Mouse (Mus musculus): ENCODE data around the gene Zfp385c.
"Not testable (repeated sequence)": the region's sequence is repeated elsewhere in the genome, so short reads cannot be mapped to it uniquely, and the experiment has no call there.

The Zfp385c gene

GRCm38 (mm10) chr11:100628056-100628455 lies 64.2 kb downstream of the Zfp385c start:
- DNase-seq (ENCODE audit: low spot score in 2 of 2) = no peak

DNA sequence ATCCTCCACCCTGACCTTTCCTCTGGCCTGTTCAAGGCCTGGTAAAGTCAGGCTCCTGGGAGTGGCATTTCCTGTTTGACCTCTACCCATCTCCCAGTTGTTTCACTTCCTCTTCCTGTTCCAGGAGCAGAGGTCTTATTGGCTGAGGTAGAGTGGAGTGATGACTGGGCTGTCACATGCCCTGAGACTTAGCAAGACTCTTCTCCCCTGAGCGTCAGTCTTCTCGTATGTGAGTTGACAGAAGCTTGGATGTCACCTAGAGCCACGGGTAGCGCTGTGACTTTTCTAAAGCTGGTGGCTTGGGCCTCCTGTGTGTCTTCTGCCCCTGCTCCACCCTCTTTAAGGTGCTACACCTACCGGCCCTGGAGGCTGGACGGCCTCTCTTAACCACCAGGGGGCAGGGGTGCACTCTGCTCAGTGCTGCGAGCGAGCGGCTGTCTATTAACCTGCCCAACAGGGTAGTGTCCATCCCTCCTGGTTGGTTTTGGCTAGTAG lies 65.5 kb downstream of the Zfp385c start:
- DNase-seq (ENCODE audit: low spot score in 2 of 2) = peak; percentile 36 to 45

DNA sequence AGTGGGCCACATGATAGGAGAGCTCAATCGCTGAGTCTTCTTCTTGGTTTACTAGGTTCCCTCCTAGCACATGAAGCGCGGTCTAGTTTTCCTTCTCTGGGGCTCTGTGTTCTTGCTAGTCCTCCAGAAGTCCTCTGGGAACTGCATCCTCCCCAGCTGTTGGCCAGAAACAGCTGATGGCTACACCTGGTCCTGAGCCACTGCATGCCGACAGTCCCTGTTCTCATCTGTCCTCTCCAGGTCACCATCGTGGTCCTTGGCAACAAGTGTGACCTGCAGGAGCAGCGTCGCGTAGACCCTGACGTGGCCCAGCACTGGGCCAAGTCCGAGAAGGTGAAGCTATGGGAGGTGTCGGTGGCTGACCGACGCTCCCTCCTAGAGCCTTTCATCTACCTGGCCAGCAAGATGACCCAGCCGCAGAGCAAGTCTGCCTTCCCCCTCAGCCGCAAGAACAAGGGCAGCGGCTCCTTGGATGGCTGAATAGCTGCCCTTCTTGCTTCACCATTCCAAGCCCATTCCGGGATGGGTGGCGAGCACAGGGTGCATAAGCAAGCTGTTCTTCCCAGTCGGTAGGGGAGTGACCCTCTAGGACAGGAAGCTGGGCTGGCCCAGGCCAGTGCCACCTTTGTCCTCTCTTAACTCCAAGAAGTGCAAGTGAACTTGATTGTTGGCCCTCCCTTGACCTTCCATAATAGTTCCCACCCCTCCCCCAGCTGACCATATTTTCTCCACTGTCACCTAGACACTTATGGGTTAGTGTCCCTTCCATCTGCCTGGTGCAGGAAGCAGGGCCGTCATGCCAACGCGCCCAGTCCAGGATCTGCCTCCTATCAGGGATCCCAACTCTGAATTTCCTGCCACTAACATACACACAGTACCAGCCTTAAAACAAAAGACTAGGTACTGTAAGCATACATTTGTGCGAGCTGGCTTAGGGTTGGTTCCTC lies 66.2 kb downstream of the Zfp385c start:
- DNase-seq (ENCODE audit: low spot score in 2 of 2) = no peak

DNA sequence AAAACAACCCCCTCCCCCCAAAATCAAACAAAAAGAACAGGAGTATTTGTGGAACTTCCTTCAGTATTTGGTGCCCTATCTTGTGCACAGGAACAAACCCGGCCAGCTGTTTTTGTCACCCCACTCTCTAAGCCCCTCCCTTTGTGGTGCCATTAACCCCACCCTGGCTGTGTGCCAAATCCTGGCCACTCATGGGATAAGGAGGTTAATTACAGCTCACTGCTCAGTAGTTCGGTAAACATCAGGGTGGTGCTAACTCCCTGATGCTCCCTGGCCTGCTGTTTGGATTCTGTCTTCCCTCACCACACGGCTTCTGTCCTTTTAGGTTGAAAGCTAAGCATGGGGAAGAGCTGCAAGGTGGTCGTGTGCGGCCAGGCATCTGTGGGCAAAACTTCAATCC lies 68.4 kb downstream of the Zfp385c start:
- DNase-seq (ENCODE audit: low spot score in 2 of 2) = no peak

DNA sequence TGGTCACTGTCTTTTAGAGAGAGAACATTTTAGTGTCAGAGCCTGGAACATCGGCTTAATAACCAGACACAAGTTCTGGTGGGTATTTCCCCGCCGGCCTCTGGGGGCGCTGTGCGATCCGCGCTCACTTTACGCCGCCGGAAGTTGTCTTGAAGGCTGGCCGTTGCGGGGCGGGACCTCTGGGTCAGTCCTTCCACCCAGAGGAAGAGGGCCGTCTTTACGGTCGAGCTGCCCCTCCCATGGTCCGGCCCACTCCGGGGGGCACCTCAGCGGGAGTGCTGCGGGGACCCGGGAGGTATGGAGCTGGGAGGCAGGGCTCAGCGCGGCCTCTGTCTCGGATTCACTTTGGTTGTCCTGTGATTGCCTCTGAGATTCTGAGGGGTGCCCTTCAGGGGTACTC lies 69.5 kb downstream of the Zfp385c start:
- peak; percentile 94 for DNase-seq (ENCODE audit: low spot score in 2 of 2)

GRCm38 (mm10) chr11:100619982-100620381 lies 72.3 kb downstream of the Zfp385c start, which contains the start of gene Dnajc7:
Dnajc7 (minus strand) TSS chr11:100620168.
- DNase-seq (ENCODE audit: low spot score in 2 of 2) = peak in 1 of 2 experiments; percentile 58

DNA sequence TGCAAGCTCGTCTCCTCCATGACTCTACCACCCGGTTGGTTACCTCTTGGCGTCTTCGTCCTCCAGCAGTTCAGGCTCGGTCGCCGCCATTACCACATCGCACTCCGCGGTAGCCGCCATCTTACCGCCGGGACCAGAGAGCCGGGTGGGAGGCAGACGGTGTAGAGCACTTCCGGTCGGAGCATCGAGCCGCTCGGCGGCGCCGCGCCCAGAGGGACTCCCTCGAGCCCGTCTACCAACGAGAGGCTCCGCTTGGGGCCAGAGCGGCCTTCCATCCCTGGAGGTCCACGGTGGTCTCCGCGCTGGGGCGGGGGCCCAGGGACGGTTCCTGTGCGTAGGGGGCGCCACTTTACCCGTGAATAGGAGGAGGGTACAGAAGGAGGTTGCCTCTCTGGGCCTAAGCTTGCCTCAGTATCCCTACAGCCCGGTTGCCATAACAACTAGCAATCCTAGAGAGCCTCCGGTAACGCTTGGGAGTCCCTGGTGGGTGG lies 72.7 kb downstream of the Zfp385c start:
- peak; percentile 95 to 96 for DNase-seq (ENCODE audit: low spot score in 2 of 2)

GRCm38 (mm10) chr11:100618761-100619484 lies 73.3 kb downstream of the Zfp385c start, which contains the start of gene Nkiras2:
Nkiras2 (plus strand) TSS chr11:100619244.
- DNase-seq (ENCODE audit: low spot score in 2 of 2) = peak in 1 of 2 experiments; percentile 44

GRCm38 (mm10) chr11:100617480-100617879 lies 74.8 kb downstream of the Zfp385c start:
- no peak for DNase-seq (ENCODE audit: low spot score in 2 of 2)

DNA sequence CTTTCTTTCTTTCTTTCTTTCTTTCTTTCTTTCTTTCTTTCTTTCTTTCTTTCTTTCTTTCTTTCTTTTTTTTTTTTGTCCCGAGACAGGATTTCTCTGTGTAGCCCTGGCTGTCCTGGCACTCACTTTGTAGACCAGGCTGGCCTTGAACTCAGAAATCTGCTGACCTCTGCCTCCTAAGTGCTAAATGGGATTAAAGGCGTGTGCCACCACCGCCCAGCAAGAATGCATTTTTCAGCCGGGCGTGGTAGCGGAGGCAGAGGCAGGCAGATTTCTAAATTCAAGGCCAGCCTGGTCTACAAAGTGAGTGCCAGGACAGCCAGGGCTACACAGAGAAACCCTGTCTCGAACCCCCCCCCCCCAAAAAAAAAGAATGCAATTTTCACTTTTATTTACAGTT lies 75.4 kb downstream of the Zfp385c start:
- not testable (repeated sequence) for DNase-seq (ENCODE audit: low spot score in 2 of 2)

DNA sequence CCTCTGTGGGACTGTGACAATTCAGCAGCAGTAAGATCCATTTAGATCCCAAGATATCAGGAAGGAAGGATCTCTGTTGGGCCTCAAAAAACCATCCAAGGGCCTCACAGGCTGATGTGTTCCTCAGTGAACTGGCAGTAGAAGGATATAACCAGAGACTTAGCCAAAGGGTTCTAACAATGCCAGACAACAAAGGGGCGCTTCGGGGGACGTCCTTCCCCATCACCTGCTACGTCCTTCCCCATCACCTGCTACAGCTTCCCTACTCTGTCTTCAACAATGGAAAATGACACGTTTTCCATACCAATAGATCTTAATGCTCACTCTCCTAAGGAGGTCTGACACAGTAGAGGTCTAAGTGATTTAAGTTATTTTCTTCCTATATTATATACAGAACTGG lies 75.9 kb downstream of the Zfp385c start:
- DNase-seq (ENCODE audit: low spot score in 2 of 2) = no peak

- no peak for DNase-seq (ENCODE audit: low spot score in 2 of 2)
Observed at GRCm38 (mm10) chr11:100613241-100613640, 79.0 kb downstream of the Zfp385c start.

DNA sequence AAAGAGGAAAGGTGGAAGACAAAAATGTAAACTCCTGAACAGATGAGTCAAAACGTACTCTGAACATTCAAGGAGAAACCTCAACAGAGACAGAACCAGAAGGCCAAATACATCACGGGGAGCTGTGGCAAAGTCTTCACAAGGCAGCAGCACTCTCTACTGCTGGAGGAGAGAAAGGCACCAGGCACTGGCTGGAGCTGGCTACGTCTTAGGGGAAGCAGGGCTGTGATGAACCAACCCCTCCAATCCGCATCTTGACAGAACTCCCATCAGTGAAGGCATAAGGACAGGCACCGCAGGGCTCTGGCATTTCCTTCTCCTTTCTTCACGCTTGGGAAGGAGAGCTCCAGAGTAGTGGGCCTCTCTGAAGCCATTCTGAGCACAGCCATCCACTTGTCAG lies 80.6 kb downstream of the Zfp385c start:
- DNase-seq (ENCODE audit: low spot score in 2 of 2) = no peak

DNA sequence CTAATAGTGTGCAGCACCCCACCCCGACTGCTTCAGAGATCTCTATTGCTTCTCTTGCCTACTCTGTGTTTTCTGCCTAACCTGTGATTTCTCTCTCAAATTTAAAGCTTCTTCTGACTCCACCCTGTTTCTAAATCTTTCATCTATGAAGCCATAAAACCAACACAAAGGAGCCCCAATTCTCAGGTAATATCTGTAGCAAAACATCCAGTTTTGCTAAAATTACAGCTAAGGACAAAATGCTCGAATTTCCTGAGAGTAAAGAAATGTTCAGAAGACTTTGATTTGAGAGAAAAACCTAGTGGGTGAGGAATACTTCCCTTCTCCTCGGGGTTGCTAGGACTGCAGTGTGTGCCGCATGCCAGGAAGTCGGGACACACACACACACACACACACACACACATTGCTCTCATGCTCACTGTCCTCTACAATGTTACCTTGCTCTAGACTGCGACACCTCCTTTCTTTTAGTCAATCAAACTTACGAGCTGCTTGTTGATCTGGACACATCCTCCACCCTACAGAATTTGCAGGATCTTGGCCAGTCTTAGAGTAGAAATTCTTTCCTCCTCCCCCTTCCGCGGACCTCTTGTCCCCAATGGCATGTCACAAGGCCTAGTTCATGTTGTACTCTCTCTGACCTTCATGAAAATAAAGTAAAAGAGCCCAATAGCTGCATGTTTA lies 82.1 kb downstream of the Zfp385c start:
- no peak for DNase-seq (ENCODE audit: low spot score in 2 of 2)

DNA sequence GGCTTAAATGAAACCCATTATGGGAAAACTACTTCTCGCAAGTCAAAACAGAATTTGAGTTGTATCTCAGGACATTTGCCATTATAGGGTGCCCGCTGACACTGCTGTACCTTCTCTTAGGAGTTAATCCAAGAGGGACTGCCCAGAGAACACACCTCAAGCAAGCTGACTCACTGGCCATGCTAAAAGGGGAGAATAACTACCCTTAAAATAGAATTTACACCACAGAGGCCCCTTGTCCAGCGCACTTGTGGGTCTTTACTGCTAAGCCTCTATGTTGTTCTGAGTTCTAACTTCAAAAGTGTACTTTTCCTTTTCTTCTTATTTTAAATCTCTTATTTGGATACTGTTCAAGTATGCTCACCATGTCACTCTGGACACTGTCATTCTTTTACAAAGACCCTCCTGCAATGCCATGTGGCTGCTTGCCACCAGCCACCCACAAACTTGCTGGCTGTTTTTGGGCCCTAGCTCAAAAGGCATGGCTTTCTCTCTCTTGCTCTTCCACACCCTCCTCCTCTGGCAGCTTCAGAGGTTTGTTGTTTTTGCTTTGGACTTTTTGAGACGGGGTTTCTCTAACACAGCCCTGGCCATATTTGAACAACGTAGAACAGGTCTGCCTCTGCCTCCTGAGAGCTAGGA lies 82.8 kb downstream of the Zfp385c start:
- no peak for DNase-seq (ENCODE audit: low spot score in 2 of 2)

GRCm38 (mm10) chr11:100608796-100609195 lies 83.5 kb downstream of the Zfp385c start:
- DNase-seq (ENCODE audit: low spot score in 2 of 2) = no peak

GRCm38 (mm10) chr11:100607121-100607520 lies 85.1 kb downstream of the Zfp385c start:
- no peak for DNase-seq (ENCODE audit: low spot score in 2 of 2)

GRCm38 (mm10) chr11:100605451-100605850 lies 86.8 kb downstream of the Zfp385c start:
- no peak for DNase-seq (ENCODE audit: low spot score in 2 of 2)

DNA sequence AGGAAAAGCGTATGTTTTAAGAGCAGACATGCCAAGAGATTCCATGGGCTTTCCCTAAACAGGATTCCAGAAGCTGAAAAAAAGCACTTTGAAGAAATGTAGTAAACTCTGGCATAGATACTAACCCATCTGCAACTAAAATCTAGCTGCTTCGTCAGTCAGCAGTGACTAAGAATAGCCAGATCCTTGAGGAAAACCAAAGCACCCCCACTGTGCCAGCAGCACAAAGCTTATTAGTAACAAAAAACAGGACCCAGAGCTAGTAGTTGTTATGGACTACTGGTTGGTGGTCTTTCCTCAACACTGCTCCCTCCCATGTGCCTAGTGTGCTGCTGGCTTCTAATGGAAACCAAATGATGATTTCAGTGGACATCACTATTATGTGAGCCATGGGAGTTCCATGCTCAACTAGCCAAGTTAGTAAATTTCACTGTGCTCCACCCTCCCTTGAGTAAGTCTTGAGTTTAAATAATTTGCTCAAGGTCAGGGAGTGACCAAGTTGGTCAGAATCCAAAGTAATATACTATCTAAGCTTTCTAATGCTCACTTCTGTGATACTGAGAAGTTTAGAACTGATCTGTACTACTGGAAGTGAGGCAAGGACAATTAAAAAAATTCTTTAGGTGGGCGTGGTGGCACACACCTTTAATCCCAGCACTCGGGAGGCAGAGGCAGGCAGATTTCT lies 87.8 kb downstream of the Zfp385c start:
- no peak for DNase-seq (ENCODE audit: low spot score in 2 of 2)

- no peak for DNase-seq (ENCODE audit: low spot score in 2 of 2)
Observed at GRCm38 (mm10) chr11:100603813-100604212, 88.4 kb downstream of the Zfp385c start.

GRCm38 (mm10) chr11:100603155-100603554 lies 89.1 kb downstream of the Zfp385c start:
- no peak for DNase-seq (ENCODE audit: low spot score in 2 of 2)
